Mouse (Mus musculus) small intestine, adult 2 months (tissue): ENCODE measurements around the gene Dyrk1a. TPM values are rescaled to one million over a fixed set of nuclear protein-coding genes. Genes with fewer than 3 reads are reported as not detected.
A peak's percentile ranks its signal among the peaks of the same experiment; 100 is the strongest.

Experiments used
- H3K27ac ChIP-seq: fragments of 200-500 bp; 2 replicates; pipeline ENCODE4 v1.5.1; 2012; ENCODE audit warnings: low read depth, low read length, control low read depth, inconsistent platforms; ENCODE audit not compliant: insufficient read depth
- H3K27me3 ChIP-seq: fragments of 200-500 bp; 2 replicates; pipeline ENCODE4 v1.6.1; 2012; ENCODE audit warnings: mild to moderate bottlenecking, moderate library complexity, low read length, inconsistent platforms; ENCODE audit not compliant: control insufficient read depth, insufficient read depth
- H3K36me3 ChIP-seq: fragments of 200-500 bp; 2 replicates; pipeline ENCODE4 v1.6.1; 2012; ENCODE audit warnings: mild to moderate bottlenecking, low read length, control low read depth, inconsistent platforms; ENCODE audit not compliant: control insufficient read depth, insufficient read depth
- H3K4me1 ChIP-seq: fragments of 200-500 bp; 2 replicates; pipeline ENCODE4 v1.6.1; 2012; ENCODE audit warnings: low read length, inconsistent platforms, mixed read lengths; ENCODE audit not compliant: control insufficient read depth, insufficient read depth, insufficient read length
- H3K4me3 ChIP-seq: fragments of 200-500 bp; 2 replicates; pipeline ENCODE4 v1.5.1; 2012; ENCODE audit warnings: low read depth, mild to moderate bottlenecking, control low read depth, inconsistent platforms, low read length, moderate library complexity
- CTCF ChIP-seq: fragments of 200-500 bp; IDR thresholded peaks from 2 replicates; pipeline ENCODE4 v1.5.1; 2012; ENCODE audit warnings: low read depth, mild to moderate bottlenecking, control low read depth, inconsistent platforms, low read length, moderate library complexity, mixed read lengths; ENCODE audit not compliant: insufficient replicate concordance, insufficient read length; ENCODE audit errors: extremely low read depth
- POLR2A ChIP-seq: fragments of 200-500 bp; IDR thresholded peaks from 2 replicates; pipeline ENCODE4 v1.6.1; 2012; ENCODE audit warnings: low read depth, mild to moderate bottlenecking, control low read depth, inconsistent platforms, low read length, moderate library complexity
- WGBS: fragments of 180-500 bp; shearing (Covaris S2); methylation state at CpG from one replicate; pipeline ENCODE4 v1.1.7; 2018; 5-methylcytosine and 5-hydroxymethylcytosine counted together
- polyA plus RNA-seq: library from polyadenylated mRNA; depleted of rRNA; stranded (reverse); fragments of >200 nt; gene quantifications from 2 replicates; pipeline ENCODE4 v1.2.3, GENCODE M21; 2012

Gene Dyrk1a
- polyA plus RNA-seq, 1 experiment: 32.1 TPM

GRCm38 (mm10) chr16:94602730-94603129, 32.9 kb downstream of the Dyrk1a start:
- TF ChIP-seq POLR2A (no peak), CTCF (no peak)
- WGBS: 49% methylated on average over 4 of the region's 4 CpGs
- no peak overlapping the region for H3K4me3 ChIP-seq
- no peaks in the 10 kb centered on the region for H3K36me3 ChIP-seq
- peak overlapping the region; percentile 7; the same call in 1 of the 2 replicates for H3K27ac ChIP-seq
- peaks cover 47% of the 10 kb centered on the region for H3K4me1 ChIP-seq
- no peaks in the 10 kb centered on the region for H3K27me3 ChIP-seq

- 33% methylated on average over 1 of the region's 1 CpGs for WGBS
- Histone ChIP-seq H3K27me3 (no peaks in the 10 kb centered on the region), H3K36me3 (no peaks in the 10 kb centered on the region), H3K4me1 (peaks cover 25% of the 10 kb centered on the region; the same call in 1 of the 2 replicates), H3K27ac (peak overlapping the region; percentile 84), H3K4me3 (no peak overlapping the region)
- no peak for TF ChIP-seq POLR2A
- no peak for TF ChIP-seq CTCF
These were observed 36.4 kb downstream of the Dyrk1a start for GRCm38 (mm10) chr16:94606169-94606568.

- no peak overlapping the region for H3K4me3 ChIP-seq
- WGBS: 31% methylated on average over 1 of the region's 1 CpGs
- H3K36me3 ChIP-seq: peaks cover 2% of the 10 kb centered on the region; the same call in 1 of the 2 replicates
- H3K27me3 ChIP-seq: no peaks in the 10 kb centered on the region
- TF ChIP-seq CTCF: no peak
- TF ChIP-seq POLR2A: no peak
- 0 out of 2 replicates have a peak overlapping the region, but pooled peaks have one; percentile 37 for H3K27ac ChIP-seq
- peaks cover 17% of the 10 kb centered on the region; the same call in 1 of the 2 replicates for H3K4me1 ChIP-seq
These were observed 37.7 kb downstream of the Dyrk1a start for GRCm38 (mm10) chr16:94607468-94607867.

GRCm38 (mm10) chr16:94608706-94609594, 39.1 kb downstream of the Dyrk1a start:
- H3K4me3 ChIP-seq: no peak overlapping the region
- no peaks in the 10 kb centered on the region for H3K27me3 ChIP-seq
- WGBS: 52% methylated on average over 9 of the region's 9 CpGs
- H3K36me3 ChIP-seq: peaks cover 2% of the 10 kb centered on the region; the same call in 1 of the 2 replicates
- TF ChIP-seq CTCF (no peak), POLR2A (no peak)
- no peak overlapping the region; the same call in 1 of the 2 replicates for H3K27ac ChIP-seq
- peaks cover 11% of the 10 kb centered on the region; the same call in 1 of the 2 replicates for H3K4me1 ChIP-seq

GRCm38 (mm10) chr16:94612573-94612972, 42.8 kb downstream of the Dyrk1a start:
- peaks cover 6% of the 10 kb centered on the region; the same call in 1 of the 2 replicates for H3K36me3 ChIP-seq
- no peaks in the 10 kb centered on the region for H3K27me3 ChIP-seq
- 62% methylated on average over 8 of the region's 8 CpGs for WGBS
- TF ChIP-seq CTCF: no peak
- TF ChIP-seq POLR2A: no peak
- H3K4me3 ChIP-seq: no peak overlapping the region
- peaks cover 6% of the 10 kb centered on the region; the same call in 1 of the 2 replicates for H3K4me1 ChIP-seq
- H3K27ac ChIP-seq: no peak overlapping the region

- Histone ChIP-seq H3K4me3 (no peak overlapping the region), H3K27ac (no peak overlapping the region), H3K36me3 (peaks cover 11% of the 10 kb centered on the region; the same call in 1 of the 2 replicates), H3K4me1 (peaks cover 3% of the 10 kb centered on the region; the same call in 1 of the 2 replicates), H3K27me3 (no peaks in the 10 kb centered on the region)
- WGBS: 81% methylated on average over 6 of the region's 6 CpGs
- TF ChIP-seq POLR2A (no peak), CTCF (no peak)
These were observed 47.4 kb downstream of the Dyrk1a start for GRCm38 (mm10) chr16:94617255-94617654.

GRCm38 (mm10) chr16:94618543-94618942, 48.7 kb downstream of the Dyrk1a start:
- 35% methylated on average over 10 of the region's 10 CpGs for WGBS
- Histone ChIP-seq H3K27ac (no peak overlapping the region), H3K27me3 (no peaks in the 10 kb centered on the region)

More at GRCm38 (mm10) chr16:94618543-94618942, 48.7 kb downstream of the Dyrk1a start:
- no peak overlapping the region for H3K4me3 ChIP-seq
- peaks cover 3% of the 10 kb centered on the region; the same call in 1 of the 2 replicates for H3K4me1 ChIP-seq
- TF ChIP-seq CTCF: peak; percentile 86; the same call in 1 of the 2 replicates
- TF ChIP-seq POLR2A: no peak
- peaks cover 11% of the 10 kb centered on the region; the same call in 1 of the 2 replicates for H3K36me3 ChIP-seq
